Mouse (Mus musculus) c-Kit-positive CD71-negative TER-119-negative erythroid progenitor cells, embryonic 14.5 days (primary cell): ENCODE results near the gene Ltbp1.
"Not testable (repeated sequence)": the region's sequence is repeated elsewhere in the genome, so short reads cannot be mapped to it uniquely, and the experiment has no call there.

Experiments
- DNase-seq: peaks from one replicate; pipeline ENCODE4 v3.0.0-alpha.2; 2013; ENCODE audit warnings: low read depth

The Ltbp1 gene

GRCm38 (mm10) chr17:75110252-75111205 lies 105.2 kb downstream of the Ltbp1 start:
- DNase-seq: no peak

- no peak for DNase-seq
Measured at GRCm38 (mm10) chr17:75115594-75115993, 110.2 kb downstream of the Ltbp1 start.

GRCm38 (mm10) chr17:75118896-75119295 lies 113.5 kb downstream of the Ltbp1 start:
- no peak for DNase-seq

- DNase-seq: peak; percentile 31
Measured at GRCm38 (mm10) chr17:75119422-75119821, 114.1 kb downstream of the Ltbp1 start.

- no peak for DNase-seq
Measured at GRCm38 (mm10) chr17:75120071-75120470, 114.7 kb downstream of the Ltbp1 start.

GRCm38 (mm10) chr17:75122584-75123282 lies 117.4 kb downstream of the Ltbp1 start:
- no peak for DNase-seq

GRCm38 (mm10) chr17:75128337-75128935 lies 123.1 kb downstream of the Ltbp1 start:
- DNase-seq: no peak

GRCm38 (mm10) chr17:75133983-75134382 lies 128.6 kb downstream of the Ltbp1 start:
- DNase-seq: no peak

GRCm38 (mm10) chr17:75139731-75140130 lies 134.4 kb downstream of the Ltbp1 start:
- DNase-seq: no peak

- DNase-seq: not testable (repeated sequence)
Measured at GRCm38 (mm10) chr17:75142845-75143244, 137.5 kb downstream of the Ltbp1 start.

GRCm38 (mm10) chr17:75143927-75144326 lies 138.6 kb downstream of the Ltbp1 start:
- no peak for DNase-seq

- DNase-seq: peak; percentile 10
Measured at GRCm38 (mm10) chr17:75147218-75147617, 141.8 kb downstream of the Ltbp1 start.

GRCm38 (mm10) chr17:75151800-75152199 lies 146.4 kb downstream of the Ltbp1 start:
- no peak for DNase-seq

- no peak for DNase-seq
Measured at GRCm38 (mm10) chr17:75153088-75153487, 147.7 kb downstream of the Ltbp1 start.

- DNase-seq: no peak
Measured at GRCm38 (mm10) chr17:75158385-75158784, 153.0 kb downstream of the Ltbp1 start.

GRCm38 (mm10) chr17:75159066-75159787 lies 153.9 kb downstream of the Ltbp1 start:
- DNase-seq: no peak

- no peak for DNase-seq
Measured at GRCm38 (mm10) chr17:75161062-75161461, 155.7 kb downstream of the Ltbp1 start.

- no peak for DNase-seq
Measured at GRCm38 (mm10) chr17:75161931-75162330, 156.6 kb downstream of the Ltbp1 start.

- DNase-seq: no peak
Measured at GRCm38 (mm10) chr17:75164566-75164965, 159.2 kb downstream of the Ltbp1 start.

- no peak for DNase-seq
Measured at GRCm38 (mm10) chr17:75168572-75169200, 163.3 kb downstream of the Ltbp1 start.

- no peak for DNase-seq
Measured at GRCm38 (mm10) chr17:75171659-75172058, 166.3 kb downstream of the Ltbp1 start.
